Mouse (Mus musculus): ENCODE data around the gene Tnip3. TPM values are rescaled to one million over a fixed set of nuclear protein-coding genes. Genes with fewer than 3 reads are reported as not detected.

Tnip3 gene
- total RNA-seq, 2 experiments from 2014 or later, result 0.33 TPM; not detected in 1

DNA sequence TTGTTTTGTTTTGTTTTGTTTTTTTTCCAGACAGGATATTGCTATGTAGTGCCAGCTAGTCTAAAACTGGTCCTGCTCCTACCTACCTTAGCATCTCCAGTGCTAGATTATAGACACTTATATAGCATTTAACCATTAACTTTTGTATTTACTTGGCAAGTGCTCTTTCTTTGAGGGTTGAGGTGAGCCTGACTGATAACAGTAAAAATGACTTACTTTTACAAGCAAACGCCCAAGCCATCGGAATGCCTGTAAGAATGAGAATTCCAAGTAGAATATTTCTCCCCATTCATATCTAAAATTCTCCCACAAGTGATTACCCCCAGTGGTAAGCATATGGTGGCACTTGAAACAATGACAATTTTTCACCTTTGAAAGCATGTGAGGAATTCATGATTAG lies 105.5 kb downstream of the Tnip3 start:
- intact Hi-C loops (cut with DNase I), result no loop called here
- H3K27ac ChIP-seq, result no peak overlapping the region
- H3K4me3 ChIP-seq, result no peak overlapping the region
- DNase-seq, result no peak
- TF ChIP-seq CTCF (IDR thresholded peaks at IDR 0.05), result no peak

DNA sequence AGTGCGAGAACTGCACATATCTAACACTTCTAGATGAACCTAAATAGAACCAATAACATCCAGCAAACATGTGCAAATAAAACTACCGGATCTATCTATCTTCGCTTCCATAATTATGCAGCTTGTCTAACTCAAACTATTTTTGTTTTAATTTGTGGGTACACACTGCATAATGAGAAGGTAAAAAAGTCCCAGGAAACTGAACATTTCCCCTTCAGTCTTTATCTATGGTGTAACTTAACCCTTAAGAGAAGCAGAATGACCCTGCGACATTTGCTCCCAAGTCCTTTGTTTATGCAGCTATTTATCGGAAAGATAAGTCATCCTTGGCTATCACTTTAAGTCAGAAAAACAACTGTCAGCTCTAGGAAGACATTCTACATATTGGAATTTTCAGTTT lies 107.1 kb downstream of the Tnip3 start:
- Histone ChIP-seq H3K27ac (no peak overlapping the region), H3K4me3 (no peak overlapping the region)
- no peak for TF ChIP-seq CTCF (IDR thresholded peaks at IDR 0.05)
- DNase-seq, result no peak
- intact Hi-C loops (cut with DNase I), result no loop called here

DNA sequence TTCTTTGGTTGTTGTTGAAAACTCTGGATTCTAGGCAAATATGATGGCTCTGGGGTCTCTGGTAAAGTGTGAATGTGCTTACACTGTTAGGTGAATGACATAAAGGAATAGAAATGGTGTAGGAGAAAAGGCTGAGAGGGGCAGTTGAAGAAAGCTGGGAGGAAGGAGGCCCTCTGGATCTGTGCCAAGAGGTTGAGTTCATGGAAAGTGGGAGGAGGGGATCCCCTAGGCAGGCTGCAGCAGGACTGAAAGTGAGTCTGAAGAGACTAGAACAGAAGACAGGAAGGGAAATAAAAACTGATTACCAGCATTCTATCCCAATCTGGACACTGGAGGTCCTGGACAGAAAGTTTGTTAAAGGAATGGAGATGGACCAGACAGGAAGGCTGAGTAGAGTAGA lies 117.3 kb downstream of the Tnip3 start:
- DNase-seq, result no peak
- intact Hi-C loops (cut with DNase I), result no loop called here
- no peak for TF ChIP-seq CTCF (IDR thresholded peaks at IDR 0.05)
- no peak overlapping the region for H3K4me3 ChIP-seq
- H3K27ac ChIP-seq, result no peak overlapping the region

DNA sequence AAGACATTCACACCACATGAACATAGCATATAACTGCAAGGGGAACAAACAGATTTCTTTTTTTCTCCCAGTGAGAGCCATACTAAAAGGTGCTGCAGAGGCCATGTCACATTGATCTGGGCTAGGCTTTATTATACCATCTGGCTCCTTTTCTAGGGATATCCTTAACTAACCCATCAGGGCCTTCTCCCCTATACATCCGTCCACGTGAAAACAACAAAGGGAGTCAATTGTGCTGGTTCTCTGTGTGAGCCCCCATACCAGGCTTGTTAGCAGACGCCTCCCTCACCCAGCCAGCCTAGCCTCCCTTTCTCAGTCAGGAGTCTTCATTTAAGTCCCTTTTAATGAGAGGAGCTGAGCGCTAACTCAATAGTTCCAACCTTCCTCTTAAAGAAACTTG lies 119.0 kb downstream of the Tnip3 start:
- Histone ChIP-seq H3K27ac (no peak overlapping the region), H3K4me3 (no peak overlapping the region)
- intact Hi-C loops (cut with DNase I), result no loop called here
- DNase-seq, result no peak
- TF ChIP-seq CTCF (IDR thresholded peaks at IDR 0.05), result no peak

DNA sequence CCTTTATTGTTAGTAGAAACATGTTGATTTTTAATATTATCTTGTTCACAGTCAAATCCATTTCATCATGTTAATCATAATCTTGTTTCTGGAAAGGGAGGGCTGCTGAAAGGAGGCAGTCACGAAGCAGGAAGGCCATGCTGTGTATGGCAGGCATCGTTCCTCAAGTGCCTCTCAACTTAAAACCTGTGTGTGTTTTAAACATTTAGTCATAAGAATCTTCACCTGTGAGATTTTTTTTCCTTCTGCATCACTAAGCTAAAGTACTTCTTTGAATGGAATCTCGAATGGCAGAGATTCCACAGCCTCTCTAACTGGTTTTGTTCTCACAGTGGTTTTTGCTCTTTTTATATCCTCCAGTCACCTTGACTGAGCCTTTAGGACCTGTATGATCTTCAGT lies 121.3 kb downstream of the Tnip3 start:
- DNase-seq, result no peak
- intact Hi-C loops (cut with DNase I), result no loop called here

DNA sequence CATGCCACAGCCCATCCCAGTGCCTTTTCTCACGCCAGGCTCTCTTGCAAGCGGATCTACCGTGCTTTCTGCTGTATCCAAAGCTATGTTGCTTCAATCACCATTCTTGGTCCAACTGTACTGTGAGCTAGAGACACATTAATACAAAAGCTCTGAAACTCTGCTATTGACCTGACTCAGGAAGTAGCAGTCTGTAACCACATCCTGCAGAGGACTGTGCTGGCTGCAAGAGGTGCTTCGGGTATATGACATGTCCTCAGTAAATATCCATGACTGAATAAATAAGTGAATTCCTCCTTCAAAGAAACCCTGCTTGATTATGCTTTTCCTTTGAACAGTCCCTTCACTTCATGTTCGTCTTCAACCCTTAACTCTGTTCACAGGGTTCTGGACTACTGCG lies 122.6 kb downstream of the Tnip3 start:
- intact Hi-C loops (cut with DNase I), result no loop called here

More for the DNA sequence above, 121.3 kb downstream of the Tnip3 start:
- Histone ChIP-seq H3K4me3 (no peak overlapping the region), H3K27ac (no peak overlapping the region)
- TF ChIP-seq CTCF (IDR thresholded peaks at IDR 0.05), result no peak

DNA sequence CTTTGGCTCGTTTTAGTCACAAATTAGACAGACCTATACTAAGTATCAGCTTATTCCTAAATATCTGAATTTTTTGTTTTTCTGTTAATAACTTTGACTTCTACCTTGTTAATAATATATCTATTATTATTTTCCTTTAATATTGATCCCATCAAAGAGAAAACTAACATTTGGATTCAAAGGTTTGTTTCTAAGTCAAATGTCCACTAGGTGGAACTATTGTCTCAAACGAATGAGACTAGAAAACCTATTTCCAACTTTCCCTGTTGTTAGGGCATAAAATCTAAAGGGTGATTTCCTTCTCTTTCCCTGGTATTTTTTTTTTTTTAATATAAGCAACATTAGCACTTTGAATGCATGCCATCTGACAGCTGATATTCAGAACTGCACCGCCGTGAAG lies 126.3 kb downstream of the Tnip3 start:
- no peak overlapping the region for H3K4me3 ChIP-seq
- H3K27ac ChIP-seq, result no peak overlapping the region
- TF ChIP-seq CTCF (IDR thresholded peaks at IDR 0.05), result peak; percentile 62
- intact Hi-C loops (cut with DNase I), result loop anchor here (5.0 kb wide), 2 partner anchors 816 to 881 kb away; no protein-coding TSS in a partner anchor
- no peak for DNase-seq

More for the DNA sequence above, 122.6 kb downstream of the Tnip3 start:
- no peak overlapping the region for H3K4me3 ChIP-seq
- no peak overlapping the region for H3K27ac ChIP-seq
- no peak for TF ChIP-seq CTCF (IDR thresholded peaks at IDR 0.05)
- no peak for DNase-seq

DNA sequence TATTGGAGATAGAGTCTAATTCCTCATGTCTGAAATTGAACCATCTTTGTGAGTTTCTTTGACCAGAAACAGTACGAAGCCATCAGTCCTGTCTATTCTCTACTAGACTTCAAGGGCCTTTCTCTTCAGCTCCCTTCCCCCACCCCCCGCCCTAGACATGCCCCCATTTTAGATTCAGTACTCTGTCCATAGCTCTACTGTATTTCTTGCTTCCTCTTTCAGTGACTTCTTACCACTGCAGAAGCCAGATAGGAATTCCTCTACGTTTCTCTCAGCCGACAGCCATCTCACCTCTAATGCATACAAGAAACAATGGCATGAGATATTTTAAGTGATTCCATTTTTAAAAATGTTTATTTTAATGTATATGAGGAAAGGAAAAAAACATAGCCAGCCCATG lies 136.2 kb downstream of the Tnip3 start:
- DNase-seq, result no peak
- Histone ChIP-seq H3K4me3 (no peak overlapping the region), H3K27ac (no peak overlapping the region)
- intact Hi-C loops (cut with DNase I), result no loop called here
- TF ChIP-seq CTCF (IDR thresholded peaks at IDR 0.05), result no peak

DNA sequence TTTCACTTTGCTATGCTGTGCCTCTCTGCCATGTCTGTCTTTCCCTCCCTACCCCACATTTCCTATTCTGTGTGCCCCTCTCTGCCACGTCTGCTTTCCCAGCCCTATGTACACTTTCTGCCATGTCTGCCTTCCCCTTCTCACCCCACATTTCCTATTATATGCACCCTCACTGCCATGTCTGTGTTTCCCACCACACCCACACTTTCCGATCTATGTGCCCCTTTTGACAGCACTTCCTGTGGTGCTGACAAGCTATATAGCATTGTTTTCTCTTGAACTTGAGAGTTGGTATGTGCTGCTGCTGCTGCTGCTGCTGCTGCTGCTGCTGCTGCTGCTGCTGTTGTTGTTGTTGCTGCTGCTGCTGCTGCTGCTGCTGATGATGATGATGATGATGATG lies 136.9 kb downstream of the Tnip3 start:
- Histone ChIP-seq H3K27ac (no peak overlapping the region), H3K4me3 (no peak overlapping the region)
- DNase-seq, result no peak
- intact Hi-C loops (cut with DNase I), result no loop called here
- TF ChIP-seq CTCF (IDR thresholded peaks at IDR 0.05), result no peak

DNA sequence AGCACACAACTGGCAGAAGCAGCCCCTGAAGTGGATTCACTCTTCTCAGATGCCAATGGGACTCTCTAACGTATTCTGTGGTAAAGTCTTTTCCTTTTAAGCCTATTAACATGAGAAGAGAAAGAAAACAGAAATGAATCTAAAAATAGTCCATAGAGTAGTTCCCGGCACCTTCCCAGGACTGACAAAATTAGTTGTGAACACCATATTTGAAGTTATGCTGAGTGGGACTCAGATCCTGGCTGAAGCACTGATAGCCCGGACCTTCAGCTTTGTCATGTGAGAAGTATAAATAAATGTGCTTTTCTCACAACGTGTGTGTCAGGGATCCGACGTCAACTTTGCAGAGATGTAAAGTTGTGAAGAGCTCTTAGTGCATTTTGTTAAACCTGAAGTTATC lies 138.9 kb downstream of the Tnip3 start:
- no peak overlapping the region for H3K27ac ChIP-seq
- no peak for TF ChIP-seq CTCF (IDR thresholded peaks at IDR 0.05)
- no peak overlapping the region for H3K4me3 ChIP-seq
- no peak for DNase-seq
- intact Hi-C loops (cut with DNase I), result no loop called here

DNA sequence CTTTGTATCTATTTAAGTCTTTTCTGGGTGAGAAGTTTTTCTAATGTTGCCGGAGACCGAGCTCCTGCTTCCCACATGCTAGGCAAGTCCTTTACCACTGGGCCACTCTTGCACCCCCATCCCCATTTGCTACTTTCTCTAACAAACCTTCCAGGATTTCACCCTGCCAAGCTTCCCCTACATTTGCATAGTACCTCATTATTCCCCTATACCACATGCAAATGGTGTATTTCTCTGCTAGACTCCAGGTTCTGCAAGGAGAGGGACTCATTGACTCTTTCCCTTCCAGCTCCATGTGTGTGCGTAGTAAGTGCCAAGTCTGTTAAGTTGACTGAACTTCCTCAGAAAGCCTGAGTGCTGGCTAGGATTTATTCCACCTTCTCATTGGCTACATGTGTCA lies 141.2 kb downstream of the Tnip3 start:
- TF ChIP-seq CTCF (IDR thresholded peaks at IDR 0.05), result no peak

DNA sequence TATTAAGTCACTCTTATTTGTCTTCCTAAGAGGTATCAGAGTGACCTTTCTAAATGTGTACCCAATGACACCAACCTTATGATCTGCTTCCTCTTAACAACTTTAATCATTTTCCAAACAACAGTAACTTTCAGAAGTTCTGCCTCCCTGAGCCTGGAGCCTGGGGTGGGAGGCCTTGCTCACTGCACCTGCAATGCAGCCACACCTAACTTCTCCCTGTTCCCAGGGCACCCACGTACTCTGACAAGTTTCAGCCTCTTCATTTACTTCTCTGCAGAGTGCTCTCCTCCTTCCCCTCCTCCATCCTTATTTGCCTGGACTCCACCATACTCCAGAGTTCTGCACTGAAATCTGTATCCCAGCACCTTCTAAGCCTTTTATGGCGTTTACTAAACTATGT lies 144.9 kb downstream of the Tnip3 start:
- no peak overlapping the region for H3K4me3 ChIP-seq
- no peak overlapping the region for H3K27ac ChIP-seq
- intact Hi-C loops (cut with DNase I), result no loop called here
- DNase-seq, result no peak
- no peak for TF ChIP-seq CTCF (IDR thresholded peaks at IDR 0.05)

More for the DNA sequence above, 141.2 kb downstream of the Tnip3 start:
- intact Hi-C loops (cut with DNase I), result no loop called here
- Histone ChIP-seq H3K27ac (no peak overlapping the region), H3K4me3 (no peak overlapping the region)
- DNase-seq, result no peak

DNA sequence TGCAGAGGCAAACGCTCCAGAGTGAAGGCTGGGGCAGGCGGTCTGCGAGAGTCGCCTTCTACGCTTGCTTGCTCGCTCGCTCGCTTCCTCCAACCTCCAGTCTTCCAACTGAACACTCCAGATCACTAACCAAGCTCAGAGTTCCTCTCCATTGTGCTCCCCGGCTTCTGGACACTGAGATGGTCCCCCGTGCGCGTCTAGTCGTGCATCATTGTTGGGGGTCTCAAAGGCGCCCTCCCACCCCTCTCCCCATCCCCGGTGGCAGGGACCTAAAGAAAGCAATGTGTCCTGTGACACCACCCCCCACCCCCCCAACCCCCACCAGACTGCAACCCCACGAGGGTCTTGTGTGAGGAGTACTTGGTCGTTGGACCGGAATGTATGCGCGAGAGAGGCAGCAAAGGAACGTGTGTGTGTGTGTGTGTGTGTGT lies 145.9 kb downstream of the Tnip3 start:
- no peak overlapping the region for H3K27ac ChIP-seq
- TF ChIP-seq CTCF (IDR thresholded peaks at IDR 0.05), result no peak
- intact Hi-C loops (cut with DNase I), result no loop called here
- peak overlapping the region; percentile 83 for H3K4me3 ChIP-seq
- DNase-seq, result no peak

DNA sequence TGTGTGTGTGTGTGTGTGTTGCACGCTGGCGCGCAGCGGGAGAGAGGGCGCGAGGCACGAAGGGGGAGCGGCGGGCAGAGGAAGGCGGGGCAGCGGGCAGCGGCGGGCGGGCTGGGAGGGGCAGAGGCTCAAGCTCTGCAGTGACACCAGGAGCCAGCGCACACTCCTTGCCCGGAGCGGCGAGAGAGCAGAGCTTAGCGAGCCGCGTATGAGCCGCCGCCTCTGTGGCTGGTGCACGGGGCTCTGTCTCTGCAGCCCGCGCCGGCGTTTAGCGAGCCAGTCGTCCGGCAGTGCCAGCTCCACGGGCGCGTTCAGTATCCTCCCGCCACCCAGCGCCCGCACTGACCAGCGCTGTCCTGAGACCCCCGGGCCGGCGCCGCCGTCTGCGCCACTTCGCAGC lies 146.3 kb downstream of the Tnip3 start, which contains the start of gene Ndnf:
Ndnf (plus strand) TSS at position 140 of the 400 bp plus-strand sequence.
- DNase-seq, result peak; percentile 76
- intact Hi-C loops (cut with DNase I), result no loop called here
- H3K4me3 ChIP-seq, result peak within 1 kb of the TSS; percentile 83
- TF ChIP-seq CTCF (IDR thresholded peaks at IDR 0.05), result no peak
- peak within 1 kb of the TSS; percentile 38; the same call in 1 of the 2 replicates for H3K27ac ChIP-seq

All from gastrocnemius, adult 2 months (tissue).